Mouse (Mus musculus): Measurements from ENCODE around the gene Taldo1. TPM values are rescaled to one million over a fixed set of nuclear protein-coding genes. Genes with fewer than 3 reads are reported as not detected.
A peak's percentile ranks its signal among the peaks of the same experiment; 100 is the strongest.

Taldo1 gene
- polyA plus RNA-seq, 1 experiment from 2014 or later, result 342 TPM

GRCm38 (mm10) chr7:141431434-141432185 lies 39.6 kb downstream of the Taldo1 start:
- H3K27ac ChIP-seq (replicated peaks), result no peak overlapping the region
- H3K27me3 ChIP-seq (ENCODE audit: low read depth, poor library complexity, severe bottlenecking), result peaks cover 12% of the 10 kb centered on the region; the same call in 1 of the 2 replicates
- no peak overlapping the region for H3K4me3 ChIP-seq
- H3K4me1 ChIP-seq, result peaks cover 74% of the 10 kb centered on the region
- peaks cover 39% of the 10 kb centered on the region for H3K36me3 ChIP-seq
- WGBS, result 94% methylated on average over 19 of the region's 19 CpGs
- no peak for DNase-seq (ENCODE audit: low spot score)
- no peaks in the 10 kb centered on the region for H3K9me3 ChIP-seq (replicated peaks)

DNA sequence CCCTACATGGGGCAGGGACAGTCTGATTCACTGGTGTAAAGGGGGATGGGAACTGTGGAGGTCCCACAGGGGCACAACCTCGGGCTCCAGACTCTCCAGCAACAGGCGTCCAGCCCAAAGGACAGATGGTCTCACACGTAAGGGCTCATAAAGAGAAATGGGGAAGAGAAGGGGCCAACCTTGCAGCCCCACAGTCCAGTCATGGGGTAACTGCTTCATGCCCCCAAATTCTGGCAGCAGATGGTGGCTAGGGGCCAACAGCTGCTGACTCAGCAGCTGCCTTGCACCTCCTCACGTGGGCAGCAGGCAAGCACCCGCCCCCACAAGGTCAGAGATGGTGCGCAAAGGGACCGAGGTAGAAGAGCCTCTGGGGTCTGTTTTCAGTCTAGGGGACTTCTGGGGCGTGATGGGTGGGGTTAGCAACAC lies 40.2 kb downstream of the Taldo1 start:
- no peak overlapping the region for H3K4me3 ChIP-seq
- no peaks in the 10 kb centered on the region for H3K9me3 ChIP-seq (replicated peaks)
- 90% methylated on average over 8 of the region's 8 CpGs for WGBS
- H3K36me3 ChIP-seq, result peaks cover 39% of the 10 kb centered on the region
- peaks cover 9% of the 10 kb centered on the region; the same call in 1 of the 2 replicates for H3K27me3 ChIP-seq (ENCODE audit: low read depth, poor library complexity, severe bottlenecking)
- peaks cover 80% of the 10 kb centered on the region for H3K4me1 ChIP-seq
- H3K27ac ChIP-seq (replicated peaks), result no peak overlapping the region
- no peak for DNase-seq (ENCODE audit: low spot score)

DNA sequence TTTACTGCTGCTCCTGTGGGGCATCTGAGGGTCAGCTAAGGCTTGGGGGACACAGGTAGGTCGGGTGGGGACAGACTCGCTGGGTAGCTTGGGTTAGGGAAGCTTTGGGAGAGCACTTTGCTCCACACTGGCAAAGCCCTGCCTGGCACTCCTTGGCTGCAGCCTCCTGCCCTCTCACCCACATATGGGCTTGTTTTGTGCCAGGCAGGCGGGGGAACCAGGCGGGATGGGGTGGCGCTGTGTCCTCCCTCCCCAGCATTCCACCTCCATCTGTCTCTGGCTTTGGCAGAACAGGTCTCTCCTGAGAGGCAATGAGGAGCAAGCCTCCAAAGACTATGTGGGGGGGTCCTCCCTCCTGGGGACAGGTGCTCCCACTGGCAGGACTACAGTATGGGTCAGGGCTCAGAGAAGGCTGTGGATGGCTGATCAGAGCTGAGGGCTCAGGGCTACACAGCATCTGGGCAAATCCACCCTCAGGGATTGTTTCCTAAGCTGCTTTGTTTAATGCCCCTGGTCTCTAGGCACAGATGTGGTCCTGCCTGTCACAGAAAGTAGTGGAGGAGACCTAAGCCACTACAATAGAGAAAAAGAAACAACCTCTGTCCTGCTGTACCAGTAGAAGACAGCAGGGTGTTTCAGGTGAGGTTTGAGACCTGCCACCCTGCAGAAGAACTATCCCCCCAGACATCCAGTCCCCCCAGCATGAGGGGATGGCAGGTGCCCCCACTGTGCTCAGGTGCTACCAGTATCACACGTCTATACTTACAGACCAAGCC lies 40.9 kb downstream of the Taldo1 start:
- peaks cover 88% of the 10 kb centered on the region for H3K4me1 ChIP-seq
- 89% methylated on average over 6 of the region's 6 CpGs for WGBS
- no peak for DNase-seq (ENCODE audit: low spot score)

DNA sequence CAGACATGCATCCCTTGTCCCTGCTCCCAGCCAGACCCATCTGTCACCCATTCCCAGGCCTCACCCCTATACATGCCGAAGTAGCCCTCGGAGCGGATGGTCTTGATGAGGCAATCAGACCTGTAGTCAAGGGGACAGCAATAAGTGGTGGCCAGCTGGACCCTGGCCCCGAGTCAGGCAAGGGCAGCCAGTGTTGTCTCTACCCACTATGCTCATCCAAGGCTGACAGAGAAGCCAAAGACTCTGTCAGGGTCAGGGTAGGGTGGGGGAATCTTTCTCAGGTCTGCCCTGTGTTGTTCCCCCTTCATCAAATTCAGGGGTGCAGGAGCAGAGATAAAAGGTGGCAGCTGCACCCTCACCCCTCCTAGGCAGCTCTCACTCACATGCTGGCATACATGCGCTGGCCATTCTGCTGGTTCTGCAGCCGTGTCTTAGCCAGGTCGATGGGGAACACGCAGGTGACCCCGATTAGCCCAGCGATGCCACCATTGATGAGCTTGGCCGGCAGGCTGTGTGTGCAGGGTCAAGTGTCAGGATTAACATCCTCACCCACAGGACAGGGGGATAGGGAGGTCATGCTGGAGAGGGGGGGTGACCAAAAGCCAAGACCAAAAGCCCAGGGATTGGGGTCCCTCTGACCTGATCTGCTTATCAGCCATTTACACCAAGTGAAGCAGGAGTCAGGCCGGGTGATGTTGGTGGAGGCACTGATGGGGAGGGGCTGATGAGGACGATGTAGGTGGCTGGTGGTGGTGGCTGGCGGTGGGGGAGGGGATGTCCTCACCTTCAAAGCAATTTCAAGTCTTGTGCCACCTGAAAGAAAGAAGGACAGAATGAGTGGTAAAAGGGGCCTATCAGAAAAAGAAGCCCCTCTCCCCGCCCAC lies 41.8 kb downstream of the Taldo1 start:
- H3K4me1 ChIP-seq, result peaks cover 82% of the 10 kb centered on the region

More for the DNA sequence above, 40.9 kb downstream of the Taldo1 start:
- H3K4me3 ChIP-seq, result peak overlapping the region; percentile 72; the same call in 1 of the 2 replicates
- H3K27me3 ChIP-seq (ENCODE audit: low read depth, poor library complexity, severe bottlenecking), result peaks cover 9% of the 10 kb centered on the region; the same call in 1 of the 2 replicates
- H3K9me3 ChIP-seq (replicated peaks), result no peaks in the 10 kb centered on the region
- 0 out of 2 replicates have a peak overlapping the region, but pooled peaks have one; percentile 10 for H3K27ac ChIP-seq (replicated peaks)
- peaks cover 44% of the 10 kb centered on the region for H3K36me3 ChIP-seq

DNA sequence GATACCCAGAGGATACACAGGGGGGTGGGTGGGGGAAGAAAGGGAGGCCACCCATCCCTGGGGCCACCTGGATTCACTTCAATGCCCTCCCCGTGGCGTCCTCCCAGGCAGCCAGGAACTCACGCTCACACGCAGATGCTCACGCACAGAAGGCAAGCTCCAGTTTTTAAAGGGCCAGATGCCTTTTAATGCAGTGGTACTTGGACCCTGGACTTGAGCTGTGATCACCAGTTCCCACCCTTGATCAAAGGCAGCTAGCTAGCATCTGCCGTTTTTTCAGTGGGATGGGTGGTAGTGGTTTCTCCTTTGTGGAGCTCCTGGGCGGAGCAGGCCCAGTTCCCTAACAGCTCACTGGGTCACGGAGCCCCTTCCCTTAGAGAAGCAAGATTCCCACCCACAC lies 42.5 kb downstream of the Taldo1 start:
- peak; percentile 62 for DNase-seq (ENCODE audit: low spot score)
- Histone ChIP-seq H3K27me3 (ENCODE audit: low read depth, poor library complexity, severe bottlenecking) (no peaks in the 10 kb centered on the region), H3K4me1 (peaks cover 75% of the 10 kb centered on the region), H3K9me3 (replicated peaks) (no peaks in the 10 kb centered on the region), H3K27ac (replicated peaks) (peak overlapping the region; percentile 86), H3K4me3 (peak overlapping the region; percentile 72), H3K36me3 (peaks cover 60% of the 10 kb centered on the region)
- WGBS, result 14% methylated on average over 8 of the region's 8 CpGs

More for the DNA sequence above, 41.8 kb downstream of the Taldo1 start:
- peaks cover 53% of the 10 kb centered on the region for H3K36me3 ChIP-seq
- DNase-seq (ENCODE audit: low spot score), result no peak
- H3K4me3 ChIP-seq, result peak overlapping the region; percentile 72
- H3K27ac ChIP-seq (replicated peaks), result peak overlapping the region; percentile 86
- H3K9me3 ChIP-seq (replicated peaks), result no peaks in the 10 kb centered on the region
- WGBS, result 76% methylated on average over 15 of the region's 15 CpGs
- 0 out of 2 replicates have a peak, but pooled peaks cover under 1% of the 10 kb centered on the region for H3K27me3 ChIP-seq (ENCODE audit: low read depth, poor library complexity, severe bottlenecking)

DNA sequence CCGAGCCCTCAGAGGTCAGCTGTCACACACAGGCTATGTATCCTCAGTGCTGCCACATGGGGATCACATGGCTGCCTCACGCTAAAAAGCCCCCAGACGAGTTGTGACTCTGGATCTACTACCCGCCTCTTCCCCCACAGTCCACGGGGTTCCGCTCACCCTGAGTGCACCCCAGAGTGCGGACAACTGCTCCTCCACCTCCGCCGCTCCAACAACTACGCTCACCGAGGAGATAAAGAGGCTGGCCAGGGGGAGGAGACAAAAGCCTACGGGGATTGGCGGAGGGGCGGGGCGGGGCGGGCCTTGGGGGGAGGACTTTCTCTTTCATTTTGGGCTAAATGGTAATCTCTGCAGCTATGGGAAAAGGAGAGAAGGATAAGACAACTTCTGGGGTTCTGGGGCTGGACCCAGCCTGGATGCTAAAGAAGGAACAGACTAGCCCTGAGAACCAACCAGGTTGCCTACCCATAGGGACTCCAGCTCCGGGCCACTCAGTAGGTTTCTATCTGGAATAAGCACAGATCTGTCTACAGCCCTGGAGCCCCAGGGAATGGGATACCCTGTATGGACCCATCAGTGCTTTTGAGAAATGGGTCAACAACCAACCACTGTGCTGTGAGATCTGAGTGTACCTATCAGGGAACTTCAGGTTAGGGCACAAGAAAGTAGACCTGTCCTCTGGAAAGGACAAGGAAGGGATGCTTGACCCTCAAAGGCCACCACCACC lies 43.3 kb downstream of the Taldo1 start:
- peak; percentile 62 for DNase-seq (ENCODE audit: low spot score)
- H3K4me1 ChIP-seq, result peaks cover 67% of the 10 kb centered on the region
- peak overlapping the region; percentile 72 for H3K4me3 ChIP-seq
- peaks cover 65% of the 10 kb centered on the region for H3K36me3 ChIP-seq
- H3K27ac ChIP-seq (replicated peaks), result peak overlapping the region; percentile 86
- H3K27me3 ChIP-seq (ENCODE audit: low read depth, poor library complexity, severe bottlenecking), result no peaks in the 10 kb centered on the region
- WGBS, result 4% methylated on average over 17 of the region's 17 CpGs
- no peaks in the 10 kb centered on the region for H3K9me3 ChIP-seq (replicated peaks)

DNA sequence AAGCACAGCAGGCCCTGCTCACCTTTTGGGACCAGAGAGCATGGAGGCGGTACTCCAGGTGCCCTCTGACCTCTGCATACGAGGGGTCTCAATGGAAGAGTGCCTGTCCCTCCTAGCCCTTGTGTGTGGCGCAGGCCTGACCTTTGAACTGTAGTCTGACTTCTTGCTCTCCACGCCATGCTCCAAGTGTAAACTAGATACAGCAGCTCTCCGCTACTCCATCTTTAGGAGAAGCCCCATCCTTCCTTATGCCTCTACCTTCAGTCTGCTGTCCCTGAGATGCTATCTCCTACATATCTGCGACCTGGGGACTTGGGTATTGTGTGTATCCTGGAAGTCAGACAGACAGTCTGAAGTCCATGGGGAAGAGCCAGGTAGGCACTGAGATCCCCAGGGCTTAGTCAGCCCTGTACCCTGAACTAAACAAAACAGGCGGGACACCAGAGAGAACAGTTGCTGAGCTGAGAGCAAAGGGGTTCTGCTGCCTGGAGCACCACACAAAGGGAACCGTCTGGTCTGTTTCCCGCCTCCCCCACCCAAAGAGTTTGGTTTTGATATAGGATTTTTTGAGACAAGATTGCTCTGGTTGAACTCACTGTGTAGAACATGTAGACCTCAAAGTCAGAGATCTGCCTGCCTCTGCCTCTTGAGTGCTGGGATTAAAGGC lies 44.0 kb downstream of the Taldo1 start:
- Histone ChIP-seq H3K4me1 (peaks cover 70% of the 10 kb centered on the region), H3K4me3 (peak overlapping the region; percentile 72)
- DNase-seq (ENCODE audit: low spot score), result no peak

DNA sequence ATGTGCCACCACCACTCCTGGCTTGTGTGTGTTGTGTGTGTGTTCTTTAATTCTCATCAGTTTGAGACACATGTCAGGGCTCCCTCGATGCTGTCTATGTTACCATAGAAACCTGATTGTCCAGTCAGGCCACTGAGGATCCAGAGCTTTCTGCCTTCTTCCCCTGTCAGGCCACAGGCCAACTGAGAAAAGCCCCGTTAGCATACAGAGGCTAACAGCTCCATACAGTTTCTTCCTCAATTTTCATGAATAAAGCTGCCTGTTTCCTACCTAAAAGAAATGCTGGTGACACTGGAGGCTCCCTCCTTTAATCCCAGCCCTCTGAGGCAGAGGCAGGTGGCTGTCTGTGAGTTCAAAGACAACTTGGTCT lies 44.5 kb downstream of the Taldo1 start:
- WGBS, result 58% methylated on average over 2 of the region's 2 CpGs
- H3K27me3 ChIP-seq (ENCODE audit: low read depth, poor library complexity, severe bottlenecking), result no peaks in the 10 kb centered on the region
- H3K4me1 ChIP-seq, result peaks cover 73% of the 10 kb centered on the region
- peak overlapping the region; percentile 89 for H3K27ac ChIP-seq (replicated peaks)
- H3K4me3 ChIP-seq, result peak overlapping the region; percentile 72
- peaks cover 65% of the 10 kb centered on the region for H3K36me3 ChIP-seq
- no peak for DNase-seq (ENCODE audit: low spot score)
- no peaks in the 10 kb centered on the region for H3K9me3 ChIP-seq (replicated peaks)

More for the DNA sequence above, 44.0 kb downstream of the Taldo1 start:
- no peaks in the 10 kb centered on the region for H3K27me3 ChIP-seq (ENCODE audit: low read depth, poor library complexity, severe bottlenecking)
- H3K36me3 ChIP-seq, result peaks cover 65% of the 10 kb centered on the region
- no peaks in the 10 kb centered on the region for H3K9me3 ChIP-seq (replicated peaks)
- WGBS, result 71% methylated on average over 9 of the region's 9 CpGs
- peak overlapping the region; percentile 89 for H3K27ac ChIP-seq (replicated peaks)

DNA sequence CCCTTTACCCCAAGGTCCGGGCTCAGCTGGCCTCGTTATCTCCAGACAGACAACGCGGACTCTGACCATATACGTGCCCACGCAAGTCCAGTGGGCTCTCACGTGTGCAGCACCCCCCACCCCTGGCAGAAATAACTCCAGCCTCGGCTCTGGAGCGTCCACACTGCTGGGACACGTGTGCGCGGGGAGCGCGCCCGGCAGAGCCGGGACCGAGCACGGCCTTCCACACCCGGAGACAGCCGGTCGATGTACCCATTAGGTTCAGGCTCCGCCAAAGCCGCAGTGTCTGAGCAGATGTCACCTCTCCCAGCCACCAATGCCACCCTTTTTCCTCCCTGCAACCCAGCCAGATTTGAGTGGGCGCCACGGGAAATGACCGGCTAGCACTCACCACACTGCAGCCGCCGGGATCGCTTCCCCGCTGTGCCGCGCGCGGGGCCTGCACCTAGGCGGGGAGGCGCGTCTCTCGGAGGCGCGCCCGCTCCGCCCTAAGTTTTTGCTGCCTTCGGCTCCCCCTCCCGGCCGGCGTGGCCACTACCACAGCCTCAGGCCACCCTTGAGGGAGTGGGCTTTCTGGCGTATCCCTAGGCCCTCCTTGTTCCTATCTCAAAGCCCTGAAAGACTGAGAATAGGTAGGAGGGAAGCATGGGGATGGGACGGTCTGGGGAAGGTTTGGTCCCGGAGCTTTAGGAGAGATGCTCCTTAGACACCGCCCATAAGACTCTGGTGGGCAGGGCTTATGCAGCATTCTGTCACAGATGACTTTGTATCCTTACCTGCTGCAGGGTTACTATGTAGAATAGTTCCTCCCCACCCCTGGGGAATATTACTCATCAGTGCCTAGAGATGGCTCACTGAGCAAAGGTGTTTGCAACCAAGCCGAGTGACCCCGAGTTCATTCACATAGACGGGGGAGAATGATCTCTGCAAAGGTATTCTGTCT lies 45.5 kb downstream of the Taldo1 start, which contains the start of gene Slc25a22:
TSS of gene Slc25a22 (minus strand) at position 715 of the 943 bp plus-strand sequence.
- 5% methylated on average over 53 of the region's 53 CpGs for WGBS
- peaks cover 65% of the 10 kb centered on the region for H3K36me3 ChIP-seq
- no peaks in the 10 kb centered on the region for H3K9me3 ChIP-seq (replicated peaks)
- H3K4me3 ChIP-seq, result peak within 1 kb of the TSS; percentile 72
- H3K27ac ChIP-seq (replicated peaks), result peak within 1 kb of the TSS; percentile 89
- peaks cover 75% of the 10 kb centered on the region for H3K4me1 ChIP-seq
- DNase-seq (ENCODE audit: low spot score), result peak; percentile 86
- no peaks in the 10 kb centered on the region for H3K27me3 ChIP-seq (ENCODE audit: low read depth, poor library complexity, severe bottlenecking)

- H3K36me3 ChIP-seq, result peaks cover 57% of the 10 kb centered on the region
- 93% methylated on average over 12 of the region's 12 CpGs for WGBS
- H3K27me3 ChIP-seq (ENCODE audit: low read depth, poor library complexity, severe bottlenecking), result no peaks in the 10 kb centered on the region
- H3K4me3 ChIP-seq, result peak overlapping the region; percentile 72; the same call in 1 of the 2 replicates
- peaks cover 75% of the 10 kb centered on the region for H3K4me1 ChIP-seq
- no peak for DNase-seq (ENCODE audit: low spot score)
- H3K9me3 ChIP-seq (replicated peaks), result no peaks in the 10 kb centered on the region
- no peak overlapping the region for H3K27ac ChIP-seq (replicated peaks)
These were observed 46.4 kb downstream of the Taldo1 start for GRCm38 (mm10) chr7:141438201-141438968.

Data from midbrain, embryonic 10.5 days (tissue).